ENCODE assay signal across 22 mouse cellular contexts in genomic region chr5:122997205-122998204, GRCm38 (mm10). TPM values are rescaled to one million over a fixed set of nuclear protein-coding genes. Genes with fewer than 3 reads are reported as not detected.
A peak's percentile ranks its signal among the peaks of the same experiment; 100 is the strongest.
DNase-seq lines count a peak whose midpoint lies in the region; ATAC-seq and TF ChIP-seq lines count a peak whose summit lies in the region.
"Had no signal": no experiment of that assay in that cellular context is flagged by ENCODE, and none has a peak within 500 bp of the region (broad histone marks: within the 10 kb centered on the region; RNA-seq: fewer than 3 reads in every experiment).

No protein-coding gene starts in this region.

- H3K4me2 ChIP-seq in forebrain, embryonic 15.5 days (replicated peaks): no peak overlapping the region
- H3K4me2 ChIP-seq: heart, embryonic 13.5 days; kidney, embryonic 15.5 days; liver, embryonic 11.5 days had no signal

- H3K36me3 ChIP-seq in C2C12 (ENCODE audit: control insufficient read depth, insufficient read depth): no peaks in the 10 kb centered on the region
- H3K36me3 ChIP-seq in forebrain, embryonic 15.5 days: no peaks in the 10 kb centered on the region

- H3K9ac ChIP-seq in forebrain, embryonic 15.5 days (replicated peaks): no peak overlapping the region
- H3K9ac ChIP-seq: heart, embryonic 13.5 days; kidney, embryonic 15.5 days had no signal

- ATAC-seq in cerebellum, adult (ENCODE audit: insufficient number of reproducible peaks, low FRiP score, low TSS enrichment): peak; percentile 49; the same call in 1 of the 2 replicates
- ATAC-seq in hematopoietic stem cell, adult 5-6 weeks (replicated peaks in 1 of 2; ENCODE audit: insufficient read depth in 1 of 2, low FRiP score in 2 of 2, low TSS enrichment in 1 of 2, low read depth in 1 of 2, poor library complexity in 2 of 2, severe bottlenecking in 2 of 2): peak; percentile 38 to 58; a peak in 3 of 4 replicates
- no peak for ATAC-seq in forebrain, embryonic 15.5 days (replicated peaks)
- ATAC-seq: forebrain, embryonic 14.5 days; inflammation-experienced regulatory T-cells, adult 6 months had no signal

- no peak overlapping the region for H3ac ChIP-seq in C2C12 (ENCODE audit: control insufficient read depth, insufficient read length, low read depth)

- WGBS in forebrain, embryonic 15.5 days: 88% methylated on average over 18 of the region's 18 CpGs

- TF ChIP-seq CTCF in C2C12 (IDR thresholded peaks at IDR 0.05; ENCODE audit: control insufficient read depth, insufficient read depth, insufficient read length): no peak

- H3K79me3 ChIP-seq in C2C12 (ENCODE audit: low read depth): no peaks in the 10 kb centered on the region

- no peak for DNase-seq in cerebellum, adult 11 months
- DNase-seq in layer of hippocampus, adult 18-20 months (ENCODE audit: low spot score in 2 of 2): peak; percentile 71 to 77
- no peak for DNase-seq in layer of hippocampus, postnatal 25 days (ENCODE audit: extremely low spot score in 1 of 2, low spot score in 1 of 2)
- no peak for DNase-seq in embryo, embryonic 10.5 days (ENCODE audit: low spot score)
- DNase-seq: gastrocnemius, postnatal 36 days; thymus, postnatal 4 days had no signal

- no peaks in the 10 kb centered on the region for H3K9me3 ChIP-seq in forebrain, embryonic 15.5 days
- H3K9me3 ChIP-seq: heart, embryonic 13.5 days; hindbrain, embryonic 10.5 days; kidney, embryonic 15.5 days; megakaryocyte, embryonic 14.5 days had no signal

- H3K79me2 ChIP-seq in C2C12 (ENCODE audit: control insufficient read depth, insufficient read depth): no peaks in the 10 kb centered on the region

- 0 out of 2 replicates have a peak, but pooled peaks cover 4% of the 10 kb centered on the region for H3K4me1 ChIP-seq in forebrain, embryonic 15.5 days

- H3K27ac ChIP-seq in forebrain, embryonic 15.5 days (replicated peaks): no peak overlapping the region
- H3K27ac ChIP-seq: heart, embryonic 13.5 days; kidney, embryonic 15.5 days; left cerebral cortex, adult 2 months had no signal

- H3K27me3 ChIP-seq in C2C12 (ENCODE audit: control insufficient read depth, insufficient read depth, insufficient read length): peaks cover 6% of the 10 kb centered on the region
- no peaks in the 10 kb centered on the region for H3K27me3 ChIP-seq in forebrain, embryonic 15.5 days
- H3K27me3 ChIP-seq: heart, embryonic 13.5 days; kidney, embryonic 15.5 days; megakaryocyte, embryonic 14.5 days had no signal

- no peak overlapping the region for H3K4me3 ChIP-seq in C2C12 (ENCODE audit: insufficient read depth, poor library complexity, severe bottlenecking)
- H3K4me3 ChIP-seq in forebrain, embryonic 15.5 days: no peak overlapping the region
- H3K4me3 ChIP-seq: heart, embryonic 13.5 days; hindbrain, embryonic 10.5 days; kidney, embryonic 15.5 days; left cerebral cortex, adult 2 months; megakaryocyte, embryonic 14.5 days had no signal

TF ChIP-seq in C2C12, 6 proteins besides CTCF, POLR2A, EP300 and RAD21:
- peak; percentile 19 for TF ChIP-seq MYOD1 (IDR thresholded peaks at IDR 0.05; ENCODE audit: control insufficient read depth, insufficient read length, low read depth)
- no peak for TF ChIP-seq FOSL1 (IDR thresholded peaks at IDR 0.05; ENCODE audit: insufficient read depth, low read length, poor library complexity, severe bottlenecking)
- no peak for TF ChIP-seq CEBPB (IDR thresholded peaks at IDR 0.05; ENCODE audit: low read depth)
- no peak for TF ChIP-seq MYOG (IDR thresholded peaks at IDR 0.05; ENCODE audit: control insufficient read depth, extremely low read depth, insufficient read length)
- TF ChIP-seq MAX (IDR thresholded peaks at IDR 0.05): no peak
- no peak for TF ChIP-seq USF1 (IDR thresholded peaks at IDR 0.05; ENCODE audit: low read depth)

RNA-seq across cellular contexts. Expression of gene Kdm2b, which starts 7.9 kb away (rescaled TPM):
- total RNA-seq in layer of hippocampus, adult 18-20 months (2021): 10 to 100 TPM; 33.5 to 39.4 TPM
- 10 to 100 TPM; 36.9 to 38.4 TPM for total RNA-seq in layer of hippocampus, postnatal 25 days (2021)
- 15.3 TPM for polyA plus RNA-seq in C2C12 (2012; fragmentation: generic; extraction: Trizol)
- 59.0 and 70.8 TPM in 2 replicates for total RNA-seq in hematopoietic stem cell, adult 5-6 weeks (2017)
- polyA plus RNA-seq in forebrain, embryonic 15.5 days (2015; fragmentation: Nextera tagmentation; extraction: Ambion mirVana): 138 and 141 TPM in 2 replicates

RNA-seq across cellular contexts. Expression of gene Orai1, which starts 17.4 kb away (rescaled TPM):
- 10 to 100 TPM; 11.2 to 11.9 TPM for total RNA-seq in layer of hippocampus, adult 18-20 months (2021)
- 10 to 100 TPM; 11.0 to 11.7 TPM for total RNA-seq in layer of hippocampus, postnatal 25 days (2021)
- 10.8 TPM for polyA plus RNA-seq in C2C12 (2012; fragmentation: generic; extraction: Trizol)
- total RNA-seq in hematopoietic stem cell, adult 5-6 weeks (2017): 16.8 and 18.2 TPM in 2 replicates
- polyA plus RNA-seq in forebrain, embryonic 15.5 days (2015; fragmentation: Nextera tagmentation; extraction: Ambion mirVana): 14.0 and 14.9 TPM in 2 replicates

RNA-seq across cellular contexts. Expression of gene Morn3, which starts 49.3 kb away (rescaled TPM):
- total RNA-seq in layer of hippocampus, adult 18-20 months (2021): under 1 TPM; 0.38 to 0.94 TPM
- 1 to 10 TPM in 1 of 2 experiments, not detected in 1; 1.5 TPM for total RNA-seq in layer of hippocampus, postnatal 25 days (2021)
- not detected for polyA plus RNA-seq in C2C12 (2012; fragmentation: generic; extraction: Trizol)
- 0.25 TPM in 1 of 2 replicates, not detected in the other for total RNA-seq in hematopoietic stem cell, adult 5-6 weeks (2017)
- 1.1 and 2.2 TPM in 2 replicates for polyA plus RNA-seq in forebrain, embryonic 15.5 days (2015; fragmentation: Nextera tagmentation; extraction: Ambion mirVana)
- total RNA-seq: adrenal gland, postnatal 4 days; gastrocnemius, postnatal 36 days; left cerebral cortex, adult 2 months; monocyte, adult 5-6 weeks; neutrophil, adult 5-6 weeks had no signal
- polyA plus RNA-seq: heart, embryonic 13.5 days; liver, embryonic 11.5 days; stomach, embryonic 14.5 days had no signal

Comparison
In these comparisons a context has a peak if more than half of its experiments do, and no peak if none do; other contexts are left out.
1. DNase-seq: peak in layer of hippocampus, adult 18-20 months (2 of 2); none in cerebellum, adult 11 months (single experiment), layer of hippocampus, postnatal 25 days (0 of 2) and embryo, embryonic 10.5 days (single experiment).